Mouse (Mus musculus) ZHBTc4 (cell line): Measurements from ENCODE around the gene Susd2.

Experiments used
- DNase-seq: peaks from one replicate; pipeline ENCODE4 v3.0.0-alpha.2; 2011; ENCODE audit warnings: low read depth, low spot score

Gene Susd2

GRCm38 (mm10) chr10:75654053-75654452, 10.2 kb upstream of the Susd2 start:
- DNase-seq: no peak

DNA sequence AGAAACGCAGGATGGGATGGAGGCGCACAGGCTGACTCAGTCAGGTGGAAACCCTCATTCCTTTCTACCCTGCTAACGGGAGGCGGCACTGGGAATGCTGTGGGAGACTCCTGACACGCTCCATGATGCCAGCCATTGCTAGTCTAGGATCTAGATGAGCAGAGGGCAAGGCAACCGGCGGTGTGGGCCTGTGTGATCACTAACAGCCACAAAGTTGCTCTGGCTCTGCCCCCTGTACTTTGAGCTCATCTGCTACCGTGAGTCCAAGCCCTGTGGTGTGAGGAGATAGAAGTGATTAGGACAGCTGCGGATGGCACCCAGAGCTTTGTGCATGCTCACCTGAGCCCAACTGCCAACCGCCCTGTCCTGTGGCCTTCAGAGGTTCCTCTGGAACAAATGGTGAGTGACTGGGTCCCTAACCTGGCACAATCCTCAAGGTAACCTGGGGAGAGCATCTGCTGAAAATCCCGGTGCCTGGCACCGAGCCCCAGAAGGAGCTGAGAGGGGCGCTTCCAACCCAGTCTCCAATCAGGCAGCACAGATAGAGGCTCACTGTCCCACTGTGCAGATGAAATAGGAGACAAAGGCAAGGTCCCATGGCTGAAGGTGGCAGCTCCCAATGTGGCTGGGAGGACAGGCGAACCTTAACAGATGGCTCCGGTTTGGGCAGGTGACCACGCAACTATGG, 7.7 kb upstream of the Susd2 start:
- no peak for DNase-seq

GRCm38 (mm10) chr10:75650306-75650902, 6.6 kb upstream of the Susd2 start:
- DNase-seq: no peak

DNA sequence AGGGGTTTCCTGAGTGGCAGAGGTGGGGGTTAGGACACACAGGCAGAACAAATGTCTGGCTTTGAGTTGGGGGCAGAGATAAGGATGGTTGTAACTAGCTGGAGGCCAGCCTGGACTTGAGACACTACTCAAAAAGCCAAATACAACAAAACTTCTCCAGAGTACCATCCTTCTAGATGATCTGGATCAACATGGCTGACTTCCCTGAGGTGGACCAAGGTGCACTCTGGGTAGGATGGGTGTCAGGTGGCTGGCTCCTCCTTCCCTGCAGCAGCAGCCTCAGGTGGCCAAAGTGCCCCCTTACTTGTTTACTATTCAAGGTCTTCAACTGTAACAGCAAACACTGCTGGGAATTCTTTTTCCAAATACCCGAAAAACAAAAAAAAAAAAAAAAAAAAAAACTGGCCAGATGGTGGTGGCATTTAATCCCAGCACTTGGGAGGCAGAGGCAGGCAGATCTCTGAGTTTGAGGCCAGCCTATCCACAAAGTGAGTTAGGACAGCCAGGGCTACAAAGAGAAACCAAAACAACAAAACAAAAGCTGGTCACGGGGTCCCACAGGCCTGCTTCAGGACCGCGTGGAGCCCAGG, 5.7 kb upstream of the Susd2 start:
- peak; percentile 70 for DNase-seq

DNA sequence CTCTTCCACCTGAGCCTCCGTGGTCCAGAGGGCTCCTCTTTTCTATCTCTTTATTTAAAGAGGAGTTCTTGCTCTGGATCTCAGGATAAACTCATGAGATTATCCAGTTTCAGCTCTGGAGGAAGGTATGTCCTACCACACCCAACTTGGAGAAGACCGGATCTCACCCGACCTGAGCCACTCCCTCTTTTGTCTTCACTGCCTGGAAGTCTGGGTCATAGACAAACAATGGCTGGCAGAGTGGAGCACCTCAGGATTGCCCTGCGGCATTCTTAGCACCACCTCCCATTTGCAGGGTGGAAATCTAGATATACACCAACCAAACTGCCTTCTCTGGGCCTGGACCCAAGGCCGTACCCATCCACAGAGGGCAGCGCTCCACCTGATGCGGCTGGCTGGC, 5.2 kb upstream of the Susd2 start:
- peak; percentile 96 for DNase-seq

DNA sequence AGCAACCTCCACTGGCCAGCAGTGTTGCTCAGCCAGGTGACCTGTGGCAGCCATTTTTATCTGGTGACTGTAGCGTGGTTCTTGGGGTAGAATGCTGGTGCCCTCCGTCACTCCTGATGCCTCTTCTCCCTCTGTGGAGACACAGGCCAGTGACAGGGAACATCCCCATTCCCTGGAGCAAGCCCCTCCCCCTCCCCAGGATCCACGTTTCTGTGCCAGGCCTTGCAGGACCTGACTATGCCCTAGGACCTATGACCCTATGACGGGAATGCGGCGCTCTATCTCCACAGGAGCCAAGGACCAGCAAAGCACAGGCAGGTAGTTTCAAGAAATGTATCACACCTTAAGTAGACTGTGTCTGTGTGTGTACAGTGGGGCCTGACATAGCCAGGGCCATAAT, 4.3 kb upstream of the Susd2 start:
- DNase-seq: peak; percentile 54

DNA sequence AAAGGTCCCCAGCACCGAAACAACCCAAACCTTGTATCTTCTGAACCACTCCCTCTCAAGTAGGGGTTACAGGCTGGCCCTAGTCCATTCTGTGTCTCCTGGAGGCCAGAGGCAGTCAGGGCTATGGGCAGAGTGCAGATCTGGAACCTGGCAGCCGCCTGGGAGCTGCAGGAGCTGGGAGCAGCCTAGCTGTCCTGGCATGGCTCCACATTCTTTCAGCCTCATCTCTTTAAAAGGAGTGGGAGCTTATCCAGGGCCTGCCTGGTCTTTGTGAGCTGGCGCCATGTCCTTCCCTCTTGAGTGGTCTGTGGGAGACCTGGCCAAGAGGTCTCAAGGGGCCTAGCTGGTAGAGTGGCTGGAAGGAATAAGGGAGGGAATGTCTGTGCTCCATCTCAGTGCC, 3.6 kb upstream of the Susd2 start:
- no peak for DNase-seq

DNA sequence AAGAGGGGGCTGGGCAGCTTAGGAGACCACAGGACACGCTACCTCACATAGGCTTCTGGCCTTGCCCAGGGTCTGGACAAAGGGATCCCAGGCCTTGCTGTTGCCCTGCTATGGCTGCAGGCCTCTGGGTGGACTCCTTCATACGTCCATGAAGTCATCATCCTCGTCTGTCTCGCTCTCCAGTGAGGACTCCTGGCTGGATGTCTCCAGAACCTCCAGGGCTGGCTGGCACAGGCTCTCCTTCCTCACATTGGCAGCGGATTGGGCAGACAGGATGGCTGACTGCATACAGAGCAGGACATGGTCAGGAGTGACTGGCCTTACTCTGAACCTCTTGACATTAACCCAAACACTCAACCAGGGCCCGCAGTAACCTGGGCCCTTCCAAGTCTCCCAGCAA, 2.6 kb upstream of the Susd2 start:
- DNase-seq: no peak

- no peak for DNase-seq
Observed at GRCm38 (mm10) chr10:75645616-75646015, 1.8 kb upstream of the Susd2 start.

DNA sequence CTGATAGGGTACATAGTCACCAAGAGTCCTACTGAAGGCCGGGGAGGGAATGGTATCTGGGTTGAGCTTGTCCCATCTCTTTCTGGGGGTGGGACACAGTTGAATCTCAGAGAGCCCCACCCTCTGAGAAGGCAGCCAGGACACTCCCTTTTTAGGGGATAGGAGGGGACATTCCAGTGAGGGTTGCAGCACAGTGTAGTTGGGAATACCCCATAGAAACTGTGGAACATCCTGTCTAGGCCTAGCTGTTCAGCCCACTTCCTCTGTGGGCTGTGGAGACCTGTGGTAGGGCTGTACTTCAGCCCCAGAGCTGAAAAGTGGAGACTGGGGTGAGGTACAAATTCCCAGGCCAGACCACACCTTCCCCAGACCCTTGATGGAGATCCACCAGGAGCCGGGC, 917 bp downstream of the Susd2 start:
- peak; percentile 55 for DNase-seq

GRCm38 (mm10) chr10:75642436-75642835, 1.4 kb downstream of the Susd2 start:
- no peak for DNase-seq

DNA sequence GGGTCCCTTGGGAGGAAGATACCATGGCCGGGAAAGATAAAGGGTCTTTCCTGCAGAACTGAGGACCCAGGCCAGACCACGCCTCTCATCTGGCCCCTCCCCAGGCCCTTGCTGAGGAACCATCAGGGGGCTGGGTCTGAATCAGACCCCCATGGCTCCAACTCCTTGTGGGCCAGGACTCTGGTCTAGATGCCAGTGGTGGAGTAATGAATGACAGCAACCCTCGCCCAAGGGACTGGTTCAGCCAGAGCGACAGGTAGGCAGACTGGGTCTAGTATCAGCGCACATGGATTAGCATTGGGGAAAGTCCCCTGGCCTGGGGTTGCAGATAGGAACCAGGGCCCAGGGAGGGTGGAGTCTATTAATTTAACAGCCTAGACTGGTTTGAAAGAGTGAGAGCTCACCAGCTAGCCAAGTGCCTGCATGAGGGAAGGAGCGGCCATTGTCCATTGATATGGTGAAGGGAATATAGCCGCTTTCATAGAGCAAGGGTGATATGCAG, 2.0 kb downstream of the Susd2 start:
- no peak for DNase-seq

DNA sequence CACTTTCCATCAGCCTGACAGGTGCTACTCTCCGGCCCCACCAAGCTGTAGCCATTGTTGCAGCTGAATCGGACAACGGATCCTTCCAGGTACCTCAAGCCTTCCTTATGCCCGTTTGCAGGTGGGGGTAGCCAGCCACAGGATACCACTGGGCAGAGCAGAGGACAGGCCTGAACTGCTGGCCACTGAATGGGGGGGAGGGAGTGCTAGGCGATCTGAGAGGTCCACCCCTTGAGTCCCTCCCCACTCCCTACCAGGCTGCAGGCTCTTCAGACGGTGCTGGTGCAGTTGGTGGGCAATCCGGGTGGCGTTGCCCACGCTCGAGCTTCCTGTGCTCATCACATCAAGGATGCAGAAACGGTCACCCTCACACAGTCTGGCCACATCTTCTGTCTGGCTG, 6.1 kb downstream of the Susd2 start:
- DNase-seq: no peak

GRCm38 (mm10) chr10:75636084-75636786, 7.6 kb downstream of the Susd2 start:
- DNase-seq: peak; percentile 83

- peak; percentile 92 for DNase-seq
Observed at GRCm38 (mm10) chr10:75635693-75636055, 8.1 kb downstream of the Susd2 start.

GRCm38 (mm10) chr10:75635019-75635692, 8.7 kb downstream of the Susd2 start:
- peak; percentile 70 for DNase-seq

- no peak for DNase-seq
Observed at GRCm38 (mm10) chr10:75634610-75635009, 9.2 kb downstream of the Susd2 start.

- DNase-seq: no peak
Observed at GRCm38 (mm10) chr10:75633576-75634139, 10.2 kb downstream of the Susd2 start.

GRCm38 (mm10) chr10:75633048-75633447, 10.8 kb downstream of the Susd2 start:
- no peak for DNase-seq

GRCm38 (mm10) chr10:75632633-75633032, 11.2 kb downstream of the Susd2 start:
- DNase-seq: no peak

DNA sequence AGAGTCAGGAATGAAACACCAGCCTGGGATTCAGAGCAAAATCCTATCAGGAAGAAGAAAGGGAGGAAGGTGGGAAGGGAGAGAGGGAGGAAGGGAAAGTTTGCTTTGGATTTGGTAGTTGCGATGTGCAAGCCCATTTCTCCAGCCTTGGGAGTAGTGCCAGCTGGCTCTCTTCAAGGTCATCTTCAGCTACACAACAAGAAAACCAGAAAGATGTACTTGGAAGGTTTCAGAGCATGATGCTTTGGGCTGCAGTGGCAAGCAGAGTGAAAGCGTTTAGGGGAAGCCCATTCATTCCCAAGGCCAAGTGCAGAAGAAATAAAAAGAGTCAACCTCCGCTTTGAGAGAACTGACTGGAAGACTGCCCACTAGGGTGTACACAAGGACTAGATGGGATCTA, 16.3 kb downstream of the Susd2 start:
- DNase-seq: no peak

- DNase-seq: no peak
Observed at GRCm38 (mm10) chr10:75626991-75627390, 16.8 kb downstream of the Susd2 start.
